Mouse (Mus musculus) erythroblast, adult 5-6 weeks (primary cell): ENCODE measurements around the gene Ppfia4. TPM values are rescaled to one million over a fixed set of nuclear protein-coding genes. Genes with fewer than 3 reads are reported as not detected.
A peak's percentile ranks its signal among the peaks of the same experiment; 100 is the strongest.

ENCODE experiments used
- ATAC-seq: replicated peaks from 2 replicates; pipeline ENCODE4 v1.8.0; 2016; ENCODE audit warnings: moderate number of reproducible peaks, mild to moderate bottlenecking, moderate TSS enrichment, inconsistent platforms; ENCODE audit not compliant: poor library complexity, low FRiP score, severe bottlenecking
- total RNA-seq, 2 experiments: library from RNA; stranded (forward) in 1 of 2; stranded (reverse) in 1 of 2; fragments of 150-400 nt in 1 of 2; fragments of 200-764, 138-1000 nt in 1 of 2; gene quantifications; 2 replicates each; pipeline versions ENCODE4 v1.2.3 to v1.2.4; 2015 to 2017; ENCODE audit warnings: low replicate concordance in 2 of 2

The Ppfia4 gene
- total RNA-seq (2015; ENCODE audit: low replicate concordance): 2.1 and 4.2 TPM in 2 replicates
- 2.8 and 3.8 TPM in 2 replicates for total RNA-seq (2017; ENCODE audit: low replicate concordance)

DNA sequence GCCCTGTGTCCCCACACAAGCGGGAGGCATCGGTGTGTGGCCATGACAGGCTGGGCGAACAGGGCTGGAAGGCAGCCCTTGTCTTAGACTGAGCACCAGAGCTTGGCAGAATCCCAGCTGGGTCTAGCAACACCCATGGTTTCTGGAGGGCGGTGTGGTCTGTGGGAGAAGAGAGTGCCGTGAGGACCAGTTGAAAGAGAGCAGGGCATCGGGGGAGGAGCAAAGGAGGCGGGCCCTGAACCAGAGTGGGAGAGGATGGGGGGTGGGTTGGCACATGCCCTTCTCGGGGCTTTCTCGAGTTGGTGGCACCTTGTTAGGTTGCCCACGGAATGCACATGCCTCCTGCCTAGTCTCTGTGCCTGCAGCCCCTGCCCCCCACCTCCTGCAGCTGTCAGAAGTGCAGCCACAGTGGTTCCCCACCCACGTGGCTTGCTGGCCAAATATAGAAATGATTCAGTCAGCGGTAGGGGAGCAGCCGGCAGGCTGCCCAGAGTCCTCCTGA lies at the start of gene Ppfia4:
TSS of gene Ppfia4 (minus strand) at position 159 of the 502 bp plus-strand sequence.
- no peak for ATAC-seq

DNA sequence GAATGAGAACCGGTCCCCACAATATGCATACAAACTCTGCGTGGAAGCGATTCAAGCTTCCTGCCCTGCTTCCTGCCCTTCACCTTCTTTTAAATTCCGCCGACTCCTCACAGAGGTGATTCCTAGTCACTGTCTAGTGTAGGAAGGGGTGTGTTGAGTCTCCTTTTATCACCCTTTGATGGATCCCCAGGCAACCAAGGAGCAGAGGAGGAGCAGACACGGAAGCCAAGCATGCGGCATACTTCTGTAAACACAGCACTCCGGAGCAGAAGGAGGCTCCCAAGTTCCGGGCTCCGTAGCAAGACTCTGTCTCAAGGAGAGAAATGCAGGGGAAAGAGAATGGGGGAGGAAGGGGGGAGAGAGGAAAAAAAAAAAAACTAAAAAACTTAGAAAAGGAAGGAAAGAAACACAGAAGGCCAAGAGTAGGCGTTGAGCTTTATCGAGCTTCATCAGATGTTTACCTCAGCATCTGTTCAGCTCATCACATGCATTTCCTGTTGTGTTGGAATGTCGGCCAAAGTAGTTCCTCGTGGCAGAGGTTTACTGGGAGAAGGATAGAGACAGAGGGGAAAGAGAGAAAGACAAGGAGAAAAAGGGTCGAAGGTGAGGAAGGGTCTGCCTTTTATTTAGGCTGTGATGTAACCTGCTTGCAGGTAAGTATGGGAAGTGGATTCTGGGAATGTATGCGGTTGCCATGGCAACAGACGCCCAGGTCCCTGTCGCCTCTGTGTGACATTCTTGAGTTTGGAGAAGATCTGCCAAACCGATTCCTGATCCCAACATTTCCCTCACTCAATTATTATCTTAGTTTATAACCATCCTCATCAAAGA lies 49.3 kb upstream of the Ppfia4 start:
- 0 out of 2 replicates have a peak, but pooled peaks have one; percentile 29 for ATAC-seq

DNA sequence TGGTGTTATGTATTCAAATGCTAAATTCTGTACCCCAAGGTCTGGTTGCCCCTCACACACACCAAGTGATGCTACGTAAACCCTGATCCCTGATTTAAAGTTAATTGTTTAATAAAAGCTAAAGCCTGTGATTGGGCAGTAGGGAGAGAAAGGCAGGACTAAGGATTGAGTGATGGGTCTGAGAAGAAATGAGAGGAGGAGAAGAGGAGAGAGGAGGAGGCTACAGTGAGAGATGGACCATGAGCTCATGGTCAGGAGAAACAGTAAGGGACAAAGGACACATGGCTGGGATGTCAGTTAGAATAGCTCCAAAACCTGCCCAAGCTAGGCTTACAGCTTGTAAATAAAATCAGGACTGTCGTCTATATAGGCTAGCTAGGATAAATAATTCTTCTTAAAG lies 48.3 kb upstream of the Ppfia4 start:
- ATAC-seq: no peak

DNA sequence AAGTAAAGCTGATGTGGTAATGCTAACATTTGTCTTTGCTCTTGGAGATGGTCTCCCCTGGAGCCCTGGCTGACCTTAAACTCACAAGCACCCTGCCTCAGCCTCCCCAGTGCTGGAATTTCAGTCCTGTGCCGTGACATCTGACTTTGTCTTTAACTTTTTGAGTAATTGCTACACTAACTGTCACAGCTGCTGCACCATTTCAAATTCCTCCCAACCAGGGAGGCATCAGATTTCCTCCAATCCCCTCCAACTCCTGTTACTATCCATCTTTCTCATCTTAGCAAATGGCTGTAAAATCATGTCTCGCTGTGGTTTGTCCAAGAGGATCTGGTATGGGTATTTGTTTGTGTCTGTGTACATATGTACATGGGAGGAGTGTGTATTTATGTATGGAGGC lies 41.4 kb upstream of the Ppfia4 start:
- no peak for ATAC-seq

DNA sequence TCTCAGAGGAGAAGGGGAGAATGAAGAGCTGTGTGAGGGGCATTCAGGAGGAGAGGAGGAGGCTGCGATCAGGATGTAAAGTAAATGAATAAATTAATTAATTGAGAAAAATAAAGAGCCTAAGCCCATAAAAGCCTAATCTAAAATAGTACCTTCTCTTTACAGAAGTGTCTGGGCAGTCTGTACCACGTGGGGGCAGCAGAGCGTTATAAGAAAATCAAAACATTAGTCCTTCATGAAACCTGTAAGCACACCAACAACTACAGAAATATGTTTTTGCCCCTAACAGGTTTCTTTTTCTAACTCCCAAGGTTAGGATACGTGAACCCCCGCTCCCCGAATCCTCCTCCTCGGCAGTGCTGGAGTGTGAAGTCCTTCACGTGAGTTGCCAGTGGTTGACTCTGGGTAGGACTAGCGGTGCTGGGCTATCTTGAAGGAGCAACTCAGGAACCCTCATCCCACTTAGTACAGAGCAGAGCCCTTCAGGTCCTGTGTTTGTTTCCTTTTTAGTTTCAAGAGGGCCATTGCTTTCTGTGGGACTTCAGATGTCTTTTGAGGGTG lies 36.1 kb upstream of the Ppfia4 start:
- ATAC-seq: peak; percentile 83

DNA sequence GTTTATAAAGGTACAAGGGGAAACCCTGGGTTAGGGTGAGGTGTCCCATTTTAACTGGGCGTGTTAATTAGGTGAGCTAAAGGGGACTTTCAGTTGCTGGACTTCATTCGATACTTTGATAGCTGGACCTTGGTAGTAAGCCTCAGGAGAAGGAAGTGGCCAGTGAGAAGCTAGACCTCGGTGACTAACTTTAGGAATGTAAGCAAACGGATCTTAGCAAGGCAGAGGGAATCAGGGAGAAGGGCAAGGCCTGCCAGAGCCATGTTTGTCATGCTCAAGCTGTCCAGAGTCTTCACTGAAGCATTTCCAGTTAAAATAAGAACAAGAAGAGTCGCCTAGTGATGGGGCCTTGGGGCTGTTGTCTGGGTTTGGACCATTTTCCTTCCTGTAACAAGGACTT lies 32.8 kb upstream of the Ppfia4 start:
- no peak for ATAC-seq

DNA sequence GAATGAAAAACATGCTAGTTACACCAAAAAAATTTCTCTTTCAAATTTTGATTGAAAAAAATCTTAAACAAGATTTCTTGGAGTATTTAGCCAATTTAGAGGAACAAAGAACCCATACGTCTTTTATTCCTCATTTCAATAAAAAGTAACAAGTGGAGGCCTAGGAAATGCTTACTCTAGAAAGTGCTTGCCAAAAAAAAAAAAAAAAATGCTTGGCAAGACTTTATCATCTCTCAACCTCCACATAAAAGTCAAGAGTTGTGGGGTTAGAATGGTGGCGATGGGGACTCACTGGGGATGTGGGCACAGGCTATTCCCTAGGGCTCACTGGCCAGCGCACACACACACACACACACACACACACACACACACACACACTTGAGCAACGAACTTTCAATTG lies 30.5 kb upstream of the Ppfia4 start:
- ATAC-seq: no peak

DNA sequence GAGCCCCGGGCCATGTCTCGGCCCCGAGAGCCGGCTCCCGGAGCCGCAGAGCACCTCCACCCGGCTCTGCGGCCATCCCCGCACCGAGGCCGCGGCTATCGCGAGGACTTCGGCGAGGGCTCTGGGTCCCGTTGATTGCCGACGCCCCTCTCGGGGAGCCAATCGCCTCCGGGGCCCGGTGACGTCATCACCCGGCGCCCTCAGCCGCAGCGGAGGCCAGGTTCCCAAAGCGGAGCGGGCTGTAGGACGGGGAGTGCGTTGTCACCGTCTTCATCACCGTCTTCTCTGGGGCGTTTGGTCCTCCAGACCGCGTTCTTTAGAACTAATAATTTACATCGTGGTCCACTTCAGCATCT lies 29.1 kb upstream of the Ppfia4 start, which contains the start of gene Tmem183a:
TSS of gene Tmem183a (minus strand) at position 123 of the 356 bp plus-strand sequence.
- peak; percentile 98 for ATAC-seq

DNA sequence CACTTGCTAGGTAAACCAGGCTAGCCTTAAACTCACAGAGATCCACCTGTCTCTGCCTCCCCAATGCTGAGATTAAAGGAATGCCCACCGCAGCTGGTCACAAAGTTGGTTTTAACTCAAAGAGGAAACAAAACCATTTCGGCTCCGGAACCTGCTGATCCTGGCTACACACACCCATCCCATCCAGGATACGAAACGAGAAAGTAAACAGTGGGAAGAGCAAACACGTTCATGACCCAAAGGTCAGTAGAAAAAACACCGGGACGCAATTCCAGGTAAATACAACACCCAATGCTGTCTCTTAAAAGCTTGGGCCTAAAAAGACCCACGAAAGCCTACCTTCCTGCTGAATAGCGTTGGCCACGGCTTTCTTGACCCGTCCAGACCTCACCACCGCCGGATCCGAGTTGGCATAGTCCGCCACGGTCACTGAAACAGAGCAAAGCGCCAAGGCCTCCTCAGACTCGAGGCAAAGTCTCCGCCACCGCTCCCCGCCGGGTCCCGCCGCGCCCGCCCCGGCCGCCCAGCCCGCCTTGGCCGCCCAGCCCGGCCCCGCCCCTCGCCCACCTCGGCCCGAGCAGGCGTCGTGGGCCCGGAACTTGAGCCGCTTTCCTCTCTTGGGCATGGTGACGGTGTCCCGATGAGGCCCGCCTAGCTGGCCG lies 28.6 kb upstream of the Ppfia4 start:
- ATAC-seq: peak; percentile 65

DNA sequence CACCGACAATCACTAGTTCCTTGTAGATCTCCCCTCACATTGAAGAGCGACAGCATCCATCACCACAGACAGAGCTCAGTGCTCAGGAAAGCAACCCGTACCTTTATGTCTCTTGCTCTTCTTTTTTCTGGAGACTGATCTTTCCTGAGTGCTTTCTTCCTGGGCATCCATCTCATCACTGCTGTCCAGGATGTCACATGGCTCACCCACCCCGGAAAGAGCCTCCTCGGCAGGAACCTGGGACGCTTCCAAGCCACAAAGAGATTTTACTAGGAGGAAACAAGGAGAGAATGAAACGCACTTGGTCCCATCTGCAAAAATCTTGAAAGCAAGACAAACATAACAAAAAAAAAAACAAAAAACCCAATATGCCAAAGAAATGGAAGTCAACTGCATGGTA lies 27.9 kb upstream of the Ppfia4 start:
- ATAC-seq: no peak

DNA sequence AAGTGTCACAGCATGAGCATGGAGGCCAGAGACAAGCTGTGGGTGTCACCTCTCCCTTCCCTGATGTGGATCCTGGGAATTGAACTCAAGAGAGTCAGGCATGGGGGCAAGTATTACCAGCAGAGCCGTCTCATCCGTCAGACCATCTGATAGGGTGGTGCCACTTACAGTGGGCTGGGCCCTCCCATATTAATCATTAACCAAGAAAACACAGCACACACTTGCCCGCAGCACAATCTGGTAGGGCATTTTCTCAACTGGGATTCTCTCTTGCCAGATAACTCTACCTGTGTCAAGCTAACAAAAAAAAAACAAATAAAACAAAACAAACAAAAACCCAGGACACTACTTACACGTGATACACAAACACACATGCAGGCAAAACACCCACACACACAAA lies 24.7 kb upstream of the Ppfia4 start:
- no peak for ATAC-seq

DNA sequence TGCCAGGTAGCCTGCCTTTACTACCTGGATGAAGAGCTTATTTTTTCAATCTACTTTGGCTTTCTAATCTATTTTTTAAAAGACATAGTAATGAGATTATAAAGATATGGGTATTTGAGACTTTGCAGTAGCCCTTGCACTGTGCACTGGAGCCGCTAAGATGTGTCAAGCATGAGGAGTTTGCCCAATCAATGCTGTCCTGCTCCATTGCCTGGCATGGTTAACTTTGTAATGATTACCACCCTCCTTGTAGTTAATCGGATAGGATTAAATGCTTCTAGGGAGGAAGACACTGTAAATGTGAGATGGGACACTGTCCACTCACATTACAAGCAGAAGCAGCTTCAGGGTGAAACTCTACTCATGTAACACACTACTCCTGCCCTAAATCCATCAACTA lies 20.6 kb upstream of the Ppfia4 start:
- ATAC-seq: no peak

DNA sequence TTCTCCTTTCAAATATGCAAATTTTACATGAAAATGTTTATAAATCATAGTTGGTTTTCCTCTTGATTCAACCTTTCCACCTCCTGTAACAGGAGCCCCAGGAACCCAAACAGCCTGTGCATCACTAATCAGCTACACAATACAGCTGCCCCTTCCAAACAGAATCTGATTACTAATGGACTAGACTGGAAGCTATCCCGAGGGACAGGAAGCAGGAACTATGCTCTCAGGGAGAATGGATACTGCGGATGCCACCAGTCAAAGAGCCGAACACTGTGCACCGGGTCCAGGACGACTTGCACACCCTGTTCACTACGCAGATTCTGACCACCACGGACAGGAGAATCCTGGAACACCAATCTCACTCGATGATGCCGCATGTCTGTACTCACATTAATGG lies 15.1 kb upstream of the Ppfia4 start:
- no peak for ATAC-seq

DNA sequence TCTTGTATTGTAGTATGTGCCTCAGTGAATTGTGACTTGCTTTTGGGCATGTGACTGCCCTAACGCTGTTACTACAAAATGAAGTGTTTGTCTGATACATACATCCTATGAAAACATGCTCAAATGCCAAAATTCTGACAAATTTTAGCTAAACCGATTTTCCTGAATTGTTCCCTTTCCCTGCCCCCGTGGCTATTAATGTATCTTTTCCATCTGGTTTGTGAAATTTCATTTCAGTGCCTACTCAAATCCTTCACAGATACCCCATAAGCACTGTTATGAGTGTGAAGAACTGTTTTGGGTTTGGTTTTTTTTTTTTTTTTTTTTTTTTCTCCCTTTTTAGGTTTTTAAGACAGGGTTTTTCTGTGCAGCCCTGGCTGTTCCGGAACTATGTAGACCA lies 12.3 kb upstream of the Ppfia4 start:
- ATAC-seq: no peak

DNA sequence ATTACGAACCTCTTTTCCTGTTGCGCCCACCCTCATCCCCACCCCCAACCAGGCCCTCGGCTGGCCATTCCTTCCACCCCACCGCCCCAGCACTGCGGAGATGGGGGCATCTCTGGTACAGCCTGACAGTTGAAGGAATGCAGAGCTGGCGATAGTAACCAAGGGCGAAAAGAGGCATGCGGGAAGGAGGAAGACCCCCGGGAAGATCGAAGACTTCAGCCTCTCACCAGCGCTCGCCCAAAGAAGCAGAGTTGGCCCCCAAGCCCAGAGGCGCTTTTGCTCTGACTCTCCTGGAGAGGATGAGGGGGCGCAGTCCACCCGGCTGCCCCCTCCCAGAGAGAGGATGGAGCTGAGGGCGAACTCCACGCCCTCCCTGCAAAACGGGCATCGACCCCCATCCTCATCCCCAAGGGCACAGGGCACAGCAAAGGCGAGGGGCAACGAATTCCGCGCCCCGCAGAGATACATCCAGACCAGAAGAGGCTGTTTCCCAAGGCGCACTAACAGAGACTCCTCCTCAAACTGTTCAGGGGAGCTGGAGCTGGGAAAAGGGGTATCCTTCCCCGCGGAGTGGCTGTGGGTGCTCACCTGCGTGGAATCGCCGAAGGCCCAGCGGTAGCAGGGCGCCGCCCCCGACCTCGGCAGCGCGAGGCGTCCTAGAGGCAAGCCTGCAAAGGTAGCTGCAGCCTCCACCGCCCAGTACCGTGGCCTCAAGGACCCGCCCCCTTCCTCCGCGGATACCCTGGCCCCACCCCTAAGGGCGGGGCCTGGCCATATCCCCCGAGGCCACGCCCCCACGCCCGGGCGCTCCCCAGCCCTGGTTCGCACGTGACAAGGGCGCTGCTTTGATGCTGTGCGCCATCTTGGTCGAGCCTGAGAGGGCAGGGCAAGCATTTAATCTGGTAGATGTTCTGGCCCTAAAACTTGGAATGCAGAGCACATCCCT lies 11.6 kb upstream of the Ppfia4 start:
- peak; percentile 88 for ATAC-seq

DNA sequence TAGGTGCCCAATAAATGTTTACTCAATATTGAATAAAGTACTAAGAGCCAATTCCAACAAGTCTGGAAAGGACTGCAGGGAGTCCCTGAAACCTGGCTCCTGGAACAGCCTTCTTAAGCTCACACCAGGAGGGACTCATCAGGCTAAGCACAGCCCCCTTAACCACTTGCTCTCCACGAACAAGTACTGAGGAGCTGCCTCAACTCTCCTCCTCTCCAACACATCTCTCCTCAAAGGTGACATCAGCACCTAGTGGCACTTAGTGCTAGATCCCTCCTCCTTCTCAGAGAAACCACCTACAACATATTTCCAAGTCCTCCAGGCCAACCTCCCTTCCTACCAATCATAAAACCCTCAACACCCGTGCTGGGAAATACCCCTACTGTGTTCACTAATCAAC lies 10.8 kb upstream of the Ppfia4 start:
- no peak for ATAC-seq

DNA sequence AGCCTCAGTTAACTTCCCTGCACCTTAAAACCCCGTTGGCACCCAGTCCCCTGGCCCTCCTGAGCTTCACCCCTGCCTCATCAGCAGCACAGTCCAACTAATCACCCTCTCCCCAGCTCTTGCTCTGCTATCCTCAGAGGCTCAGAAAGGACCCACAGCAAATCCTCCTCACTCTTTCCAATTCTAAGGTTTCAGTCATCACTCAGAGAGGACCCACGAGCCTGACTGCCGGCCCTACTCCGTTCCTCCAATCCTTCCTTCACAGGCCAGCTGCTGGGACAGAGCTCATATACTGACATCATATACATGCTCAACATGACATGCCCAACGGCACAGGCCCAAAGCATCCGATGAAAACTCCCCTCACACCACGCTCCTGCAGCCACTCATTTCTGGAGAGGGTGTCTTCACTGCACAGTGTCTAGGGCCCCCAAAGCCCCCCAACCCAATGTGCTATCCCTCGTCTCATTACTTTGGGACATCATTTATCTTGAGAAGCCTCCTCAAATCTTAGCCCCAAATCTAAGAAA lies 10.1 kb upstream of the Ppfia4 start:
- no peak for ATAC-seq

DNA sequence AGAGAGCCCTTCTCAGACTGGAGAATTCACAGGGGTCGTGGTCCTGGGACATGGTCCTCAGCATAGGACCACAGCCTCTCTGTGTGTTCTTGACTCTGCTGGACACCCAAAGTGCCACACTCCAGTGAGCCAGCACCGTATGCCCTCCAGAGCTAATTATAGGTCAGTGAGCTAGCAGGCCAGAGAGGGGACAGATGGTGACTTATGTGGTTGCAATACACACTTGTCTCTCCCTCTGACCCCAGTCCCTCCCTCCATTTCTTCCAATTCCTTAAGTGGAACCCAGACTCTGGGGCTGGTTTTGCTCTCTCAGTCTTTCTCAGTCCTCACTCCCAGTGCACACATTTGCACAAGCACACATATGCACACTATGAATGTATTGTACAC lies 9.5 kb upstream of the Ppfia4 start:
- no peak for ATAC-seq

DNA sequence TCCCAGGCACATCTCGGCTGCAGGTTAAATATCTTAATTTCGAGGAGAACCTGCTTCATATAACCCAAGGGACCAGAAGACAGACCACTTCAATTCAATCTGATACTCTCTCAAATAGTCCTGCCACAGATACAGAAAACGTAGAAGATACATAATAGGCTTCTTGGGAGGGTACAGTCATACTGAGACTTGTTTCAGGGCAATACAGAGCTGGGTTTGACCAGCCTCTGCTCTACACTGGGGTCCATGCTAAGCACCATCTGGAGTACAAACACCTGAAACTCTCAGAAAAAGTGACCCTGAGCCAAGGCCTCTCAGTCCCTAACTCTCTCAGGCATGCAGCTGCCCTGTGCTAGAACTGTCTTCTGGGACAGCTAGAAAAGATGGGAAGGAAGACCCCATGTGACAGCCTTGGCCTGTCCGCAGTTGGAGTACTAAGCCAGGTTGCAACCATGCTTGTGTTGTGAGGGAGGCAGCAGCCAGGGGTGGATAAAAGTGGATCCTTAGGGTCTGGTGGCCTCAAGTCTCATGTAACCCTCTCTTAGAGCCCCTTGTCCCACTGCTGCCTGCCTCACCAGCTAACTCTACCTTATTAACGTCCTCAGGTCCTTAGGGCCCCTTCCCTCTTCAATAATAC lies 9.0 kb upstream of the Ppfia4 start:
- ATAC-seq: no peak
